Mouse (Mus musculus) macrophage (primary cell): ENCODE data around the gene Minos1. TPM values are rescaled to one million over a fixed set of nuclear protein-coding genes. Genes with fewer than 3 reads are reported as not detected.
A peak's percentile ranks its signal among the peaks of the same experiment; 100 is the strongest.

Experiments used
- H3K27ac ChIP-seq: fragments of 350-480 bp; formaldehyde crosslinking; 2 replicates; pipeline ENCODE4 v1.9.0; 2021
- H3K36me3 ChIP-seq: fragments of 350-480 bp; formaldehyde crosslinking; 2 replicates; pipeline ENCODE4 v1.9.0; 2021; ENCODE audit errors: inconsistent target
- H3K4me3 ChIP-seq: fragments of 350-480 bp; formaldehyde crosslinking; 2 replicates; pipeline ENCODE4 v1.9.0; 2021; ENCODE audit errors: inconsistent target
- H3K79me2 ChIP-seq: fragments of 350-480 bp; formaldehyde crosslinking; 2 replicates; pipeline ENCODE4 v1.9.0; 2021; ENCODE audit errors: inconsistent target
- WGBS: methylation state at CpG from one replicate; pipeline ENCODE4 v1.1.7; 2026; ENCODE audit warnings: inconsistent platforms; ENCODE audit not compliant: missing documents; 5-methylcytosine and 5-hydroxymethylcytosine counted together
- polyA plus RNA-seq: library from polyadenylated mRNA; stranded (reverse); fragments of 250-400 nt; gene quantifications from 3 replicates; pipeline ENCODE4 v1.2.4, GENCODE M21; 2018; ENCODE audit warnings: inconsistent platforms
- total RNA-seq, 78 experiments: library from RNA; depleted of rRNA; stranded (reverse); fragments of 250-400 nt; gene quantifications; 1 replicate in 9 of 78; 2 replicates in 24 of 78; 3 replicates in 43 of 78; 4 replicates in 2 of 78; pipeline ENCODE4 v1.2.4; 2018; ENCODE audit warnings: inconsistent platforms in 56 of 78

The Minos1 gene
- total RNA-seq (2018; cell fraction: chromatin; rRNA removed), result 10 to 100 TPM in 15 of 26 experiments, 1 to 10 TPM in 11; 4.5 to 29.8 (median 11.4) TPM
- 100 to 1,000 TPM; 133 to 252 (median 172) TPM for total RNA-seq (2018; cell fraction: cytosol; rRNA removed)
- total RNA-seq (2018; cell fraction: nucleus; rRNA removed), result 10 to 100 TPM; 11.5 to 64.0 (median 23.6) TPM
- polyA plus RNA-seq, result 137 to 180 TPM (median 157 TPM) in 3 replicates

DNA sequence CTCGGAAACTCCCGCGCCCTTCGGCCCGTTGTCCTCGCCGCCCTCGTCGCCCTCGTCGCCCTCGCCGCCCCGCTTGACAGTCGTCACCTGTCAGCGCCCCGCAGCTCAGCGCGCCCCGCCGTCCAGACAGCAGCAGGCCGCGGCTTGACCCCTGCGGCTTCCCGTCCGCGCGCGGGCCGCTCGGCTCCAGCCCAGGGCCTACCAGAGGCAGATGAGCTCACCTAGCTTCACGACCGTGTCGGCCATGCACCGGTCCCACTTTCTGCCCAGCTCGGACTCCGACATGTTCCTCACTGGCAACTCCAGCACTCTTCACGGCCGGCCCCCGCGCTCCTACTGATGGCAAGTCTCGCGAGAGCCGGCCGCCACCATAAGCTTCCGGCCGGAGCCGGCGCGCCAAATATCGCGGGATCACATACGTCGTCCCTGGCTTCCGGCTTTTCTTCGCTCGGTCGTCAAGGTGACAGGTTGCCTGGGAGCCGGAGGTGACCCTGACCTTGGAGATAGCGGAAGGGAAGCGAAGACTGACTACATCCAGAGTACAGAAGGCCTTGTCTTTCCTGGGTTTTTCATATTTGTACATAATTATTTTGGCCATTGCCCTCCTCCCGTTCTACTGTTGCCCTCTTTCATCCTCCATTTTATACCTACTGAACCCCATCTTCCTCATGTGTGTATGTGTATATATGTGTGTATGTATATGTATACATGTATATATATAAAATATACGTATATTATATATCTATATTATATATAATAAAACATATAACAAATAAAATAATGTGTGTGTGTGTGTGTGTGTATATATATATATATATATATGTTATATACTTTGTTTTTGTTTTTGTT, at the start of gene Minos1:
Gene Minos1, minus strand, starts transcription at position 413 of the 849 bp plus-strand sequence.
- H3K36me3 ChIP-seq, result no peaks in the 10 kb centered on the region
- no peak within 1 kb of the TSS for H3K27ac ChIP-seq
- WGBS, result 1% methylated on average over 60 of the region's 63 CpGs
- H3K4me3 ChIP-seq, result peak within 1 kb of the TSS; percentile 61
- peaks cover 46% of the 10 kb centered on the region for H3K79me2 ChIP-seq

DNA sequence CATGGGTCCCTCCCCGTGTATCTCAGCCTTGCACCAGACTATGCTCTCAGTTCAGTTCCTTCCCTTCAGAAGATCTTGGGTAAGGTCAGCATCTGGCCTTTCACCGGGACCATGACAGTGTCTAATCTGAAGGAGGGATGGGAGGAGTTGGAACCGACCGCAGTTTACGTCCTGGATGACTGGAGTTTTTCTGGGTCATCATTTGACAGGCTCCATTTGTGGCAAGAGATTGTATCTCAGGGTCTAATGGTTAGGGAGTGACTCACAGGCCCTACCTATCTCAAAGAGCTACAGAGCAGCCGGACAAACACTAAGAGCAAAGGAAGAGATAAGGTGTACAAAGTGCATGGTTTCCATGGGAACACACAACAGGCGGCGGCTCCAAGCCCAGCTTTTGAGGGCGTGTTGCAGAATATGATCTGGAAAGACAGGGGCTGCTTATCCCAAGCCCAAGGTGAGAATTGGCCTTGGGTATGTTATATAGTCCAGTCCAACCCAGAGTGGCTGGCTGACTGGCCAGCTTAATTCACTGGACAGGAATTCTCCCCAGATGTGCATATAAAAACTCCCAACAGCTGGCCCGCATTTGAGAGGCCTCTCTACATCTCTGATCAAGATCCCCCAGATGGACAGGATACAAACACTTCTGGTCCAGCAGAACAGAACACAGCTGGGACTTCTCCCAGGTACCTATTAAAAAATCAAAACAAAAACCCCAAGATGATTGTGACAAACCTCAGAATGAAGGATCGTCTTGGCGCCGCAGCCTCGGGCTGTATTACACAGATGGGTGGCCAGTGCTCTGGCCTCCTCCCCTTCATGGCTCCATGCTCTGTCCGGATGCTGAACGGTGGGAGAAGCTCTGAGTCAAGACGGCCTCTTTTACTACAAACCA, 49.1 kb upstream of the Minos1 start:
- Histone ChIP-seq H3K36me3 (no peaks in the 10 kb centered on the region), H3K79me2 (no peaks in the 10 kb centered on the region), H3K27ac (no peak overlapping the region), H3K4me3 (no peak overlapping the region)
- 94% methylated on average over 17 of the region's 17 CpGs for WGBS

DNA sequence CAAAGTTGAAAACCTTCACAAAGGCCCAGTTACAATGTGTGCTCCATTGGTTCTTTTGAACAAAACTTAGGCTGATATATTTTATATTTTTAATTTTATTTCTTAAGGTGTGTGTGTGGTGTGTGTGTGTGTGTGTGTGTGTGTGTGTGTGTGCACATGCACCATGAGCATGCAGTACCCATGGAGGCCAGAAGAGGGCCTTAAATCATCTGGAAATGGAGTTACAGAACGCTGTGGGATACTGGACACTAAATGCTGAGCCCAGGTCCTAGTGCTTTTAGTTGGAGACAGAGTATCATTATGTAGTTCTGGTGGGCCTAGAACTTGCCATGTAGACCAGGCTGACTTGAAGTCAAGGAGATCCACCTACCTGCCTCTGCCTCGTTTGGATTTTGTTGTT, 48.3 kb upstream of the Minos1 start:
- Histone ChIP-seq H3K4me3 (no peak overlapping the region), H3K79me2 (no peaks in the 10 kb centered on the region), H3K27ac (no peak overlapping the region), H3K36me3 (no peaks in the 10 kb centered on the region)
- WGBS, result 81% methylated on average over 2 of the region's 2 CpGs

DNA sequence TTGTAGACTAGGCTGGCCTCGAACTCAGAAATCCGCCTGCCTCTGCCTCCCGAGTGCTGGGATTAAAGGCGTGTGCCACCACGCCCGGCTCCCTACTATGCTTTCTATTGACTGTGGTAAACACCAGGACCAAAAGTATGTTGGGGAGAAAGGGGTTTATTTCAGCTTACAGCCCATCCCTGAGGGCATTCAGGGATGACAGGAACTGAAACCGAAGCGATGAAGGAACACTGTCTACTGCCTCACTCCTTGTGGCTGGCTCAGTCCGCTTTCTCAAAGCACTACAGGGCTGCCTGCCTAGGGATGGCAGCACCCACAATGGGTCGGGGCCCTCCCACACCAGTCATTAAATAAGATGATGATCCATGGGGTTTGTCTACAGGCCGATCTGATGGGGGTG, 47.5 kb upstream of the Minos1 start:
- Histone ChIP-seq H3K36me3 (no peaks in the 10 kb centered on the region), H3K4me3 (no peak overlapping the region), H3K27ac (no peak overlapping the region), H3K79me2 (no peaks in the 10 kb centered on the region)
- WGBS, result 92% methylated on average over 8 of the region's 11 CpGs

DNA sequence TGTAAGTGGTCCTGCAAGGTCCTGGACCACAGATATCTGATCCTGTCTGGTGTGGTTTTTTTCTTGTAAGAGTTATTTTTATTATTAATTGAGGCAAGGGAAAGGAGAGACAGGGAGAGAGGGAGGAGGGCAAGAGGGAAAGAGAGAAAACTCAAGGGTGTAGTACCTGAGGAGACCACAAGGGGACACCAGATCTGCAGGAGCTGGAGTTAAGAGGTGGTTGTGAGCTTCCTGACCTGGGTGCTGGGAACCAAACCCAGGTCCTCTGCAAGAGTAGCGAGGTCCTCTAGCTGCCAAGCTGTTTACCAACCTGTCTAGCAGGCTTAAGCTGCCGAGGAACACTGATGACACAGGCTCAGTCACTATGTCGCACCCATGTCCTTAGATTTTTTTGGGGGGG, 47.0 kb upstream of the Minos1 start:
- 93% methylated on average over 3 of the region's 3 CpGs for WGBS
- no peaks in the 10 kb centered on the region for H3K79me2 ChIP-seq
- no peak overlapping the region for H3K27ac ChIP-seq
- H3K36me3 ChIP-seq, result no peaks in the 10 kb centered on the region
- no peak overlapping the region for H3K4me3 ChIP-seq

DNA sequence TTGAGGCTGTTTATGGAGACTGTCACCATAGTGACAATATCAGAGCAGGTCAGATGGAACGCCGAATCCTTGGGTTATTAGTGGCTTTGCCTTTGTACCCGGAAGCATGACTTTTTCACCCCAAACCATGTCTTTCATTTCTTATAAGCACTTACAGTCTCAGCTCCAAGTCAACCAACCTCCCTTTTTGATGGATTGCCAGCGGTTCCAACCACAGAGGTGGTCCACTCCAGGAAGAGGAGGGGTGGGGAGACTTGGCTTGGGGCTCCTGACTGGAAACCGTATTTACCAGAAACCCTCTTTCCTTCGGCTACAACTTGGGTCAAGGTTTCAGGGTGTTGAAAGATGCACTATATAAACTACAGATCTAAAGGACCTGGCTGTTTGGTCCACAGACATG, 45.1 kb upstream of the Minos1 start:
- no peak overlapping the region for H3K4me3 ChIP-seq
- WGBS, result 35% methylated on average over 4 of the region's 6 CpGs

DNA sequence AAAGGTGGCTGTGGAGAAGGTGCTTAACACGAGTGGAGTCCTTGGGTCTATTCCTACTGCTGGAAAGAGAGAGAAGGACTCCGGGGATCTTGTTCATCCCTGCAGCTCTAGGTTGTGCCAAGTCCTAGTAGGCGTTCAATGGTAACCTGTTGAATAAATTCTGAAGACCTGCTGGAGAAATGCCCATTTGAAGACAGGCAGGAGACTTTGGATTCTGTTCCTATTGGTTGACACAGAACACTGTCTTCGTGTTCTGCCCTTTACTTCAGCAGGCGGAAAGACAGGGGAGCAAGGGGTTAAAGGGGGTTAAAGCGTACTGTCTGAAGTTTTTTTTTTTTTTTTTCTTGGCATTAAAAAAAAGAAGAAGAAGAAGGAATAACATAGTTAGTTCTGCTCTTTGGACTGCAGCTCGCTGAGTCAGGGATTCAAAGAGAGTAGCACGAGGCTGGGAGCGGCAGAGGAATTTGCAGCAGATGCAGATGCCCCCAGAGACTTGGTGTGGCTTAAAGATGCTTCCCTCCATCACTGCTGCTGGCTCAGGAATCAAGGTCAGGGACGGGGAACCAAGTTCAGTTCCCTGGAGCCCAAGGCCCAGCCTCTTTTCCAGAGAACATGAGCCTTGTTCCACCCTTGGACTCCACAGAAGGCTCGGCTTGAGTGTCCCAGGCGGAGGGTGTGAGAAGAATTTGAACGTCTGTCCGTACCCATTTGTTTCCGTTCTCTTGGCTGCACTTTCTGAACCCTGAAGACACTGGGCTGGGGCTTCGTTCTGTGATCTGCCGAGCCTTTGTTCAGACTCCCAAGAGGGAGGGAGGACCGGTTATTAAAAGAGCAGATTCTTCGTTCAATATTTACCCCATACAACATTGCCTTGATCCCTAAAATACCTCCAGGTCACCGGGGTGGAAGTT, 44.4 kb upstream of the Minos1 start:
- H3K27ac ChIP-seq, result peak overlapping the region; percentile 50
- 51% methylated on average over 18 of the region's 20 CpGs for WGBS

More for the DNA sequence above, 45.1 kb upstream of the Minos1 start:
- Histone ChIP-seq H3K27ac (peak overlapping the region; percentile 50), H3K36me3 (no peaks in the 10 kb centered on the region), H3K79me2 (no peaks in the 10 kb centered on the region)

DNA sequence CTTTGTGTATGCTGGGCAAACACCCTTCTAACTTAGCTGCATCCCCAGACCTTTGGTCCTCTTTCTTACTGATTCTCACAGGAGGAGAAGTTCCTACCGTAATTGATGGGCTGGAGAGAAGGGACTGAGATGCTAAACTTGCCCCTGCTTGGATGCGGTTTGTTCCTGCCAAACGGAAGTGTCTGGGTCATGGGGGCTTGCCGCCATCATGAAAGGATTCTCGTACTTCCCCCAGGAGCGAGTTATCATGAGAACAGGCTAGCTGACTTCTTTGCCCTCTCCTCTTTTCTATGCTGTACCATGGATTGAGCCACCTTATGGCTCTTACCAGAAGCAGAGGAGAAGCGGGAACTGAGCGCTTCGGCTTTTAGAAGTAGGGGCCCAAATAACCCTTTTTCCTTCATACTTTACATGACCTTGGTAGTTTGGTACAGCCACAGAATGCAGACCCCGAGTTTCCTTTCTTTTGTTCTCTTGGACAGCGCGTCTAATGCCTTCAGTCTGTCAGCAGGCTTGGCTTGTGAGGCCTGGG, 38.9 kb upstream of the Minos1 start:
- WGBS, result 89% methylated on average over 12 of the region's 12 CpGs
- H3K79me2 ChIP-seq, result no peaks in the 10 kb centered on the region
- H3K27ac ChIP-seq, result peak overlapping the region; percentile 80

More for the DNA sequence above, 44.4 kb upstream of the Minos1 start:
- Histone ChIP-seq H3K79me2 (no peaks in the 10 kb centered on the region), H3K4me3 (no peak overlapping the region), H3K36me3 (no peaks in the 10 kb centered on the region)

DNA sequence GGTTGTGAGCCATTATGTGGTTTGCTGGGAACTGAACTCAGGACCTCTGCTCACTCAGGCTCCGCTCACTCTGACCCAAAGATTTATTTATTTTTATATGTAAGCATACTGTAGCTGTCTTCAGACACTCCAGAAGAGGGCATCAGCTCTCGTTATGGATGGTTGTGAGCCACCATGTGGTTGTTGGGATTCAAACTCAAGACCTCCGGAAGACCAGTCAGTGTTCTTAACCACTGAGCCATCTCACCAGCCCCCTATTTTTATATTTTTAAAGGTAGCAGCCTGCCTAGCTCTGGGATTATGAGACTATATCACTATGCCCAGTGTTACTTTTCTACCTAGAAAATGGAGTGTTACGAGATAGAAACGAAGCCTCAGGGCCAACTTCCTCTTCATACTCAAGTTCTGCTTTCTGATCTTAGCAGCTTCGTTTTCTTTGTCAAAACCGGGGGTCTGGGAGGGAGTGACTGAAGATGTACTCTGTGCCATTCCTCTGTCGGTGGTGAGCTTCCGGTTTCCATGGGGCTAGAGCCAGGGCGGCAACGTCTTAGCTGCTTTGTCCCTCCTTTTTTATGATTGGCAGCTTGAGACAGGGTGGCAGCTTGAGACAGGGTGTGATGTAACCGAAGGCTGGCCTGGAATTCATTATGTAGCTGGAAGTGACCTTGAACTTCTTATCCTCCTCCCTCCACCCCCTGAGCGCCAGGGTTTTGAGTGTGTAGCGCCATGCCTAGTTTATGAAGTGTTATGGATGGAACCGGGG, 38.3 kb upstream of the Minos1 start:
- Histone ChIP-seq H3K27ac (peak overlapping the region; percentile 80), H3K4me3 (peak overlapping the region; percentile 6; the same call in 1 of the 2 replicates), H3K79me2 (no peaks in the 10 kb centered on the region), H3K36me3 (no peaks in the 10 kb centered on the region)
- 13% methylated on average over 15 of the region's 15 CpGs for WGBS

More for the DNA sequence above, 38.9 kb upstream of the Minos1 start:
- Histone ChIP-seq H3K4me3 (no peak overlapping the region), H3K36me3 (no peaks in the 10 kb centered on the region)

DNA sequence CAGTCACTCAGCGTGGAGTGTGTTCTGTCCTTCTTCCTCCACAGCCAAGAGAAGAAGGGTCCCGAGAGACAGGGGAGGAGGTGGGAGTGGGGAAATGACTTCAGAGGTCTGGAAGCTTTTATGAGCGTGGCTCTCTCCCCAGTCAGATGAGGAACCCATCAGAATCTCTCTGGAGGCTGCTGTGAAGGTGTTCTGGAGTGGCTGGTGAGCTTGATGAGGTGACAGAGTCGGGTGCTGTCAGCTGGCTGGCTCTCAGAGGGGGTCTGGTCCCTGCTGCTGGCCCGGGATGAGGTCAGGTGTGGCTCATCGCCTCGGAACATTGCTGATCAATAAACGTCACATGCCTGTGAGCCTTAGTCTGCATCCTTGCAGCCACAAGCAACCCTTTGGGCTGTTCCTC, 36.2 kb upstream of the Minos1 start:
- 85% methylated on average over 8 of the region's 8 CpGs for WGBS

DNA sequence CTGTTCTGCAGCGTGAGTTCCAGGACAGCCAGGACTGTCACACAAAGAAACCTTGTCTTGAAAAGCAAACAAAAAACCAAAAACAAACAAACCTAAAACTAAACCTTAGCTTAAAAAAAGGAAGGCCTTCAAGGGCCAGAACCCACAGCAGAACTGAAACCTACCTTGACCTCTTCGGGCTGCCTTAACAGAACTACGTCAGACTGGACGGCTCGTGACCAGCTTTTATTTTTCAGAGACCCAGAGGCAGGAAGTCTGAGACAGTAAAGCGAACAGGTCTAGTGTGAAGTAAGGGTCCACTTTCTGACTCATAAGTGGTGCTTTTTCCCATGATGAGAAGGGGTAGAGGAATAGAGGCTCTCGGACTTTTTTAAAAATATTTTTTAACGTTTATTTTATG, 35.3 kb upstream of the Minos1 start:
- WGBS, result 40% methylated on average over 8 of the region's 8 CpGs
- Histone ChIP-seq H3K4me3 (no peak overlapping the region), H3K79me2 (no peaks in the 10 kb centered on the region), H3K36me3 (no peaks in the 10 kb centered on the region), H3K27ac (no peak overlapping the region)

More for the DNA sequence above, 36.2 kb upstream of the Minos1 start:
- H3K27ac ChIP-seq, result no peak overlapping the region
- H3K79me2 ChIP-seq, result no peaks in the 10 kb centered on the region
- no peak overlapping the region for H3K4me3 ChIP-seq
- H3K36me3 ChIP-seq, result no peaks in the 10 kb centered on the region

DNA sequence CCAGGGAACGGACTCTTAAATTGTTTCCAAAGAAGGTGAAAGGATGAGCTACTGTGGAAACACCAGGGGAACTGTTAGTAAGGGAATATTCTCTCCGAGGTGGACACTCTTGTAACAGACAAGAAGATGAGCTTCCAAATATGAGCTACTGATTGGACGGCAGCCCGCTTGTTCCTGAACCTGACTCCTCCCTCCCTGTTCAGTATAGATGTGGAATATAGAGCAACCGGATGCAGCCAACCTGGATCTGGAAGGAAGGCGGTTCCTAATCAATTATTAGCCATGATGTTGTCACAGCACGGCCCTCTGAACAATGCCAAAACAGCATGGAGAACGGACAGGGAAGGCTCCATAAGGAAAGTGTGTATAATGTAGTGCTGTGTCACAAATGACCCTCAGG, 34.3 kb upstream of the Minos1 start:
- no peaks in the 10 kb centered on the region for H3K79me2 ChIP-seq
- 94% methylated on average over 8 of the region's 8 CpGs for WGBS
- H3K36me3 ChIP-seq, result no peaks in the 10 kb centered on the region
- H3K4me3 ChIP-seq, result no peak overlapping the region
- H3K27ac ChIP-seq, result no peak overlapping the region

DNA sequence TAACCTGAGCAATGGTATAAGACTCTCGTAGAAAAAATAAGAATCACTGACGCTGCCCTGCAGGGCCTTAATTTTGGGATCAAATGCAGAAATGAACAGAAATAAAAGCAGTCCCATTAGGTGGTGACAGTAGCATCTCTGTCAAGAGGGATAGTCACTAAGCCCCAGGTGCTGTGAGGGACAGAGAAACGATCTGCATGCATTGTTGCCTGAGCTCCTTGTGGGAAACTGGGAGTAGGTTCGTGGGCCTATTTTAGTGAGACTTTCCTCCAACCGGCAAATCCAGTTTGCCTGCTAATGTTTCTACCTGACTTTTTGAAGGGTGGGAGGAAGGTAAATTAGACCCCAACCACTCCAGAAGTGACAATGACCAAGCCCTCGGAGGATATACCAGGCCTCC, 33.2 kb upstream of the Minos1 start:
- 92% methylated on average over 6 of the region's 6 CpGs for WGBS

More for the DNA sequence above, 33.2 kb upstream of the Minos1 start:
- Histone ChIP-seq H3K27ac (no peak overlapping the region), H3K4me3 (no peak overlapping the region), H3K36me3 (no peaks in the 10 kb centered on the region), H3K79me2 (no peaks in the 10 kb centered on the region)
